Mouse (Mus musculus): ENCODE measurements around the gene Ldb3. TPM values are rescaled to one million over a fixed set of nuclear protein-coding genes. Genes with fewer than 3 reads are reported as not detected.

Gene Ldb3
- total RNA-seq (2021), result 1 to 10 TPM; 1.9 to 2.0 TPM
- long read RNA-seq, result 0 reads

GRCm38 (mm10) chr14:34588498-34588897 lies at the start of gene Ldb3:
TSS of gene Ldb3 (minus strand) at chr14:34588682.
- DNase-seq (ENCODE audit: low spot score in 2 of 2), result no peak

- DNase-seq (ENCODE audit: low spot score in 2 of 2), result no peak
Observed at GRCm38 (mm10) chr14:34635721-34636120, 47.2 kb upstream of the Ldb3 start.

GRCm38 (mm10) chr14:34635192-34635591 lies 46.7 kb upstream of the Ldb3 start:
- DNase-seq (ENCODE audit: low spot score in 2 of 2), result no peak

GRCm38 (mm10) chr14:34632722-34633448 lies 44.4 kb upstream of the Ldb3 start:
- no peak for DNase-seq (ENCODE audit: low spot score in 2 of 2)

- no peak for DNase-seq (ENCODE audit: low spot score in 2 of 2)
Observed at GRCm38 (mm10) chr14:34626824-34627223, 38.3 kb upstream of the Ldb3 start.

- DNase-seq (ENCODE audit: low spot score in 2 of 2), result no peak
Observed at GRCm38 (mm10) chr14:34623531-34624210, 35.2 kb upstream of the Ldb3 start.

GRCm38 (mm10) chr14:34623074-34623473 lies 34.6 kb upstream of the Ldb3 start:
- DNase-seq (ENCODE audit: low spot score in 2 of 2), result no peak

- peak; percentile 23 to 44 for DNase-seq (ENCODE audit: low spot score in 2 of 2)
Observed at GRCm38 (mm10) chr14:34620611-34621376, 32.3 kb upstream of the Ldb3 start.

GRCm38 (mm10) chr14:34618808-34619207 lies 30.3 kb upstream of the Ldb3 start:
- DNase-seq (ENCODE audit: low spot score in 2 of 2), result no peak

GRCm38 (mm10) chr14:34616821-34617220 lies 28.3 kb upstream of the Ldb3 start:
- DNase-seq (ENCODE audit: low spot score in 2 of 2), result peak; percentile 84 to 88

- no peak for DNase-seq (ENCODE audit: low spot score in 2 of 2)
Observed at GRCm38 (mm10) chr14:34615625-34616024, 27.1 kb upstream of the Ldb3 start.

GRCm38 (mm10) chr14:34615082-34615481 lies 26.6 kb upstream of the Ldb3 start:
- DNase-seq (ENCODE audit: low spot score in 2 of 2), result no peak

- no peak for DNase-seq (ENCODE audit: low spot score in 2 of 2)
Observed at GRCm38 (mm10) chr14:34614551-34614950, 26.1 kb upstream of the Ldb3 start.

GRCm38 (mm10) chr14:34613523-34613922 lies 25.0 kb upstream of the Ldb3 start:
- DNase-seq (ENCODE audit: low spot score in 2 of 2), result no peak

- DNase-seq (ENCODE audit: low spot score in 2 of 2), result no peak
Observed at GRCm38 (mm10) chr14:34612222-34612621, 23.7 kb upstream of the Ldb3 start.

GRCm38 (mm10) chr14:34611591-34611990 lies 23.1 kb upstream of the Ldb3 start:
- DNase-seq (ENCODE audit: low spot score in 2 of 2), result no peak

GRCm38 (mm10) chr14:34601910-34602309 lies 13.4 kb upstream of the Ldb3 start:
- no peak for DNase-seq (ENCODE audit: low spot score in 2 of 2)

- DNase-seq (ENCODE audit: low spot score in 2 of 2), result no peak
Observed at GRCm38 (mm10) chr14:34599941-34600340, 11.5 kb upstream of the Ldb3 start, which contains the start of gene Opn4. TSS of gene Opn4 (minus strand) at chr14:34600142.

- no peak for DNase-seq (ENCODE audit: low spot score in 2 of 2)
Observed at GRCm38 (mm10) chr14:34595596-34596255, 7.2 kb upstream of the Ldb3 start.

- no peak for DNase-seq (ENCODE audit: low spot score in 2 of 2)
Observed at GRCm38 (mm10) chr14:34591741-34592535, 3.5 kb upstream of the Ldb3 start.

Data from layer of hippocampus, postnatal 10 days (tissue).